Mouse (Mus musculus) heart, adult 11 months (tissue): ENCODE results near the gene Snx9.

ENCODE experiments used
- DNase-seq: peaks from one replicate; pipeline ENCODE4 v3.0.0; 2022

Snx9 gene

DNA sequence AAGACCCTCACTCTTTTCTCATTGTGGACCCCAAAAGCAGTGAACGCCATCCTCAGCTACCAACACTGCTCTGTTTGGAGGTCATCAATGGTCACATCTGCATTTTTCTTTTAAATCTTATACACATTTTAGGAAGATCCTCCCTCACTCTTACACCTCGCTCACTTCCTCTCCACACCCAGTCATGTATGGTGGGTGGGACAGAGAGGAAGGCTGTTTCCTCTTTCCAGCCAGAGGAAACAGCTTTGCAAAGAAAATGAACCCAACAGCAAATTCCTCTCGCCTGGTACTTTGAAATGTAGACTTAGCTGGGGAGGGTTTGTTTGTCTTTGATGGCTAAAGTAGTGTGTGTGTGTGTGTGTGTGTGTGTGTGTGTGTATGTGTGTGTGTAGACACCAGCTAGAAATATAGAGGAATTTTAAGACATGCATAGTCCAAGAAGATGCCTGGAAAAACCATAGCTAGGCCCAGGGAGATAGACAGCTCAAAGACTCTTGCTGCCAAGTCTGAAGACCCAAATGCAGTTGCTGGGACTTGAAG lies 33.2 kb upstream of the Snx9 start:
- peak; percentile 95 for DNase-seq

DNA sequence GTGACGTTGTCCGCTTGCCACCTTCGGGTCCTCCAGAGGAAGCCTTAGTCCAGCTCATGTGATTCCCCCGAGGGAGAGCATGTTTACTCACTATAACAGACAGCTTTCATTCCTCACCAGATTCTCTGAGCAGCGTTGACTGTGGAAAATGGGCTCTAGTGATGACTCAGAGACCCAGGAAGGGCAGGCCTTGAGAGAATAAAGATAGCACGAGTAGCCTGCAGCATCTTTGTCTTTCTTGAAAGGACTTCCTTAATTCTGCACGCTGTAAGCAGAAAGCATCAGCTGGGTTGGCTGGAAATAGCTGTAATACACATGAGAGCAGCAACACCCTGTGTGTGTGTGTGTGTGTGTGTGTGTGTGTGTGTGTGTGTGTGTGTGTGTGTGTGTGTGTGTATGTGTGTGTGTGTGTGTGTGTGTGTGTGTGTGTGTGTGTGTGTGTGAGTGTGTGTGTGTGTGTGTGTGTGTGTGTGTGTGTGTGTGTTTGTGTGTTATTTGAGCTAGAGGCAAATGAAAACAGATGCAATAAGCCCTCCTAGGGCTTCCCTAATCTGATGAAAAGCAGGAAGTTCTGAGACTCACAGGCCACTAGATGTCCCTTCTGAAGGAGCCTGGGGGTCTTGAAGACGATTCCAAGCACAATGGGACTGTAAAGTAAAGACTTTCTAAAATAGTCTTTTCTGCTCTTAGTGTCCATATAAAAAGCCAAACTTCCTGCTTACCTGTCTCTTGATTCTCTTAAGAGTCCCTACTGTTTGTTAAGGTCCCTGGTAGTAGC lies 27.1 kb upstream of the Snx9 start:
- DNase-seq: peak; percentile 97

DNA sequence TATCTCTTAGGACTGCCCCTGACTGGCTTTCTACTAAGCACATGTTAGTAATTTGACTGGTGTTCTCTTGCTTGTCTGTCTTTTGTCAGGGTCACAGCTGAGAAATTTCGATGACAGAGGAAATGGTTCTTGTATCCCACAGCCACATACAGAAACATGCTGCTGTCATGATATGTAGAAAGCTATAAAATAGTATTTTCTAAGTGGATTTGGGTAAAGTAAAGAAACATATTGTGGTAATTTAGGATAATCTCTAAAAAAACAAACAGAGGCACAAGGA lies 26.5 kb upstream of the Snx9 start:
- DNase-seq: no peak

GRCm38 (mm10) chr17:5817871-5818270 lies 23.3 kb upstream of the Snx9 start:
- DNase-seq: no peak

DNA sequence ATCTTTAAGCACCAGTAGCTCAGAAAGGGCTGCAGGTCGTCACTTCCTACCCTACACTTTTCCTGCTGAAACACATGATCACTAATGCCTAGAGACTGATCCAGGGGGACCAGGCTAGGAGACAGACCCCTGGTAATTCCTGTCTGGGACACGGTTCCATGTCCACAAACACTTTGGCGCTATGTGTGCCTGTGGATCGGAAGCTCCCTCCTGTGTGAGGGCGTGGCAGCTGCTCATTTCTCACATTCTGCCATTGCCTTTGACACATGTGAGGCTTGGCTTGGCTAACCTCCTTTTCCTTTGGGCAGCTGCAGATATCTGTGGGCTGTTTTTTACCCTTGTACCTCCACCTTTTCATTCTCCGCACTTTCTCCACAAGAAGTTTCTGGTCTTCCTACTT lies 22.0 kb upstream of the Snx9 start:
- DNase-seq: peak; percentile 87

- peak; percentile 88 for DNase-seq
These were observed 21.3 kb upstream of the Snx9 start for GRCm38 (mm10) chr17:5819799-5820201.

- DNase-seq: peak; percentile 95
These were observed 18.6 kb upstream of the Snx9 start for GRCm38 (mm10) chr17:5822541-5822940.

DNA sequence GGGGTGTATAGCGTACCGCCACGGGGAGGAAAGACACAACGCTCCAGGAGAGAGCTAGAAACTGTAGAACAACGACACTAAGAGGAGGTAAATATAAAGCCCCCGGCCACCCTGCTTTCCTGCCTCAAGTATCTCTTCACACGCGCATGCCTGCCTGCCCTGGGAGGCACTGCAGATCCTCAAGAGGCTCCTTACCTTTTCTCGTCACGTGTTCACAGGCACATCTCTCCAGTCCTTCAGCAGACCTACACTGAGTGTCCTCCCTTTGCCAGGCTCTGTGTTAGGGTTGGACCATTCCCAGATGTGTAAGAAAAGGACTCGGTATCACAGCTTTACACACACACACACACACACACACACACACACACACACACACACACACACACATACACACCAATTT lies 18.1 kb upstream of the Snx9 start:
- peak; percentile 88 for DNase-seq

- DNase-seq: no peak
These were observed 13.1 kb upstream of the Snx9 start for GRCm38 (mm10) chr17:5827836-5828582.

DNA sequence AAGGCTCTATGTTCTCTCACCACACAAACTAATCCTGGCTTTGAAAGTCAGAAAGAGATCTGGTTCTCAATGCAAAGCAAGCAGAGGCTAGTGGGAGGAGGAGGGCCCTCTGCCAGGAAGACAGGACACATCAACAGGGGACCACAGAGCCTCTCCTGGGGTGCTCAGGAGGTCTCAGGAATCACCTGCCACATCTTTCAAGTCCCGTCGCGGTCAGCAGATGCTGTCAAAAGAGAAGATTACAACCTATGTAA lies 12.6 kb upstream of the Snx9 start:
- DNase-seq: no peak

- DNase-seq: peak; percentile 84
These were observed 12.2 kb upstream of the Snx9 start for GRCm38 (mm10) chr17:5828944-5829343.

GRCm38 (mm10) chr17:5829930-5830329 lies 11.2 kb upstream of the Snx9 start:
- DNase-seq: peak; percentile 91

GRCm38 (mm10) chr17:5830382-5830781 lies 10.7 kb upstream of the Snx9 start:
- no peak for DNase-seq

GRCm38 (mm10) chr17:5830832-5831231 lies 10.3 kb upstream of the Snx9 start:
- no peak for DNase-seq

- no peak for DNase-seq
These were observed 9.8 kb upstream of the Snx9 start for GRCm38 (mm10) chr17:5831257-5831806.

DNA sequence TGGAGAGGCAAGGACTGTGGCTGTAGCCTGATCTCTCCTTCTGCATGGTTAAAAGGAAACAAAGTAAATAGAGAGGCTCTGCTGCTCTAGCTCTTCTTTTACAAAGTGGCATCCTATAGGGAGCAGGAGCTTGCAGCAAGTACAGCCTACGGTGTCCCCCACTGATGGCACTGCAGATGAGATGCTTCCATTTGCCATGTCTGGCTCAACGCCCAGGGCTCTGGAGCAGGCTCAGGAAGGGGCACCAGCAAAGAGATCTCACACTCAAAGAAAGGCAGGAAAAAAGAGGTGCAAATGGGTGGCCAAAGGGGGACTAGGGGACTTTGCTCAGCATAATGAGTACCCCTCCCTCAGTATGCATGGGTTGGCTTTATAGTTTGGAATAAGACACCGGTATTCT lies 7.0 kb upstream of the Snx9 start:
- no peak for DNase-seq

DNA sequence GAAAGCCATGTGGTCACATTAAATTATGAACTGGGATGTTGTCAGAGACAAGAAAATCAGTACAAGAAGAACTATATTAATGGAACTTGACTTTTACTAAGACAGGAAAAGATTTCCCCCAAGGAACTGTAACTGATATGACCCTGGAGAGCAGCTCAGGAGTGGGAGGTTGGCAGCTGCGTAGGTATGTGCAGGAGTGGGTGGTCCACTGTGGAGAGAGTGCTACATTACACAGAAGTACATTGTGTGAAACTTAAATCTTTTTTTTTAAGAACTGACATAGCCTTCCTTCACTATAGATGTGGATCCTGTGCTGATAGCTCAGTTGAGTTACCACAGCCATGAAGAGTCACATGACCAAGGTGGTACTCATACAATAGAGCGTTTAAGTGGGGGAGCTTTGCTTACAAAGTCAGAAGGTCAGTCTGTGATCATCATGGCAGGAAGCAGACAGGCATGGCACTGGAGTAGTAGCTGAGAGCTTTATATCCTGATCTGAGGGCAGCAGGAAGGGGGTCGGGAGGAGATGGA lies 6.3 kb upstream of the Snx9 start:
- no peak for DNase-seq

DNA sequence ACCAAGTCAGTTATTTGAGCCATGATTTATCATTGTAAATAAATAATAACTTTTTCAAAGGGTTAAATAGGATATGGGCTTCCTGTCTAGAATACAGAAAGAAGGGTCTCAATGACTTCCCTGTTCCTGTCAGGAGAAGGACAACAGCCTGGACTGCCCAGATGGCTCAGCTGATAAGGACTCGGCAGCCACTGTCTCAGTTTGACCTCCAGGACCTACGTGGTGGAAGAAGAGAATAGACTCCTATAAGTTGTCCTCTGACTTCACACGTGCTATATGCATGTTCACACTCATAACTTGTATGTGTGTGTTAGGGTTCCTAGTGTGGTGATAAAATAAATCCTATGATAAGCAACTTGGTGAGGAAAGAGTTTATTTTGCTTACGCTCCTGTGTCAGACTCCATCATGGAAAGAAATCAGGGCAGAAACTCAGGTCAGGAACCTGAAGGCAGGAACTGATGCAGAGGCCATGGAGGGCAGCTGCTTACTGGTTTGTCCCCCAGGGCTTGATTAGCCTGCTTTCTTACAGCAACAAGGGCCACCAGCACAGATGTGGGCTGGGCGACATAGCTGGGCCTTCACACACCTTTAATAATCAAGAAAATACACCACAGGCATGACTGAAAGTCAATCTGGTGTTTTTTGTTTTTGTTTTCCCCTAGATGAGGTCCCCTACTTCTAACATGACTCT lies 1.4 kb upstream of the Snx9 start:
- DNase-seq: peak; percentile 83

GRCm38 (mm10) chr17:5840550-5841127 lies 490 bp upstream of the Snx9 start:
- no peak for DNase-seq

DNA sequence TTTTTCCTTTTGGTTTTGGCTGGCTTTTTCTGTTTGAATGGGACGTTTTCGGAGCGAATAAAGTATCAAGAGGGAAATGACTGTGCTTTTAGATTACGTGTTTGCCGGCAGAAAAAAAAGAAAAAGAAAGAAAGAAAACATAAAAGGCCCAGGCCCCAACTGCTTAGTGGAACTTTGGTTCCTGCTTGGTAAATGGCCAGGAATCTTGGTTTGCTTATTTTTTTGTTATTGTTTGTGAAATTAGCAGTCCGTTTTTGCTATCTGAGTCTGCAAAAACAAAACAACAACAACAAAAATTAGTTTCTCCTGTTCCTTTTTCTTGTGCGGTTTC lies 779 bp downstream of the Snx9 start:
- DNase-seq: no peak

DNA sequence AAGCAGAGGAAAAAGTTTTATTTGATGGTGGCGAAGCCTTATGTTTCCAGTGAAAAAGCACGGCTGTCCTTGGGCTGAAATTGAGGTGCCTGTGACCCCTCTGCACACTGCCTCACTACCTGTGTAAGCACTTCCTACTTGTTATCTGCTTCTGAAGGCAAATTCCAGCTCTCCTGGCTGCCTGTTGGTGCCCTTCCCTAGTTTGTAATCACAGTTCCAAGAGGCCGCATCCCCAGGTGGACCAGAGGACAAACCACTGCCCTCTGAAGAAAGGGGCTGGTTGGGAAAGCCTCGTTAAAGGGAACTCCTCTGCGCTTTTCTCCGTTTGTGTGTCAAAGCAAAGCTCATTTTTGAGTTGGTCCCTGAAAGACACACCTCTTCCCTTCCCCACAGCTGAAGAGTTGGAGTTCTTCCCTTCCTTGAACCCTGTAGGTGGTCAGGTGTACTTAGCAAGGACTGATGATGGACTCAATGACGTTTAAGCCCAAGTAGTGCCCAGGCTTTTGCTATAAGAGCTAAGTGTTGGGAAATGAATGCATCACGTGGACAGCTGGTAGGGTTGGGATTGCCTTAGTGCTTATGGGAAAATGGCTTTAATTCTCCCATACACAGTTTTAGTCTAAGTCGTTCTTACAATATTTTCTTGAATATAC lies 2.0 kb downstream of the Snx9 start:
- peak; percentile 88 for DNase-seq

DNA sequence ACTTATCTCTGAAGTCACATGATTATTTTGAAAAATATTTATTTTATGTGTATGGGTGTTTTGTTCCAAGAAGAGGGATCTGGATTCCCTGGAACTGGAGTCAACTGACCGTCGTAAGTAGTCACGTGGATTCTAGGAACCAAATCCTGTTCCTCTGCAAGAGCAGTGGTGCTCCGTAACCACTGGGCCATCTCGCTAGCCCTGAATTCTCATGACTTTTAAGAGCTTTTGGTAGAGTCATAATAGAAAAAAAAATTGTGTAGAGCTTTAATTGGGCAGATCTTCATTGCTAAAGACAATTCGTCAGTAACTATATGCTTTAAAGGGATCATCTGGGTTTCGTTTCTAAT lies 2.5 kb downstream of the Snx9 start:
- DNase-seq: no peak

GRCm38 (mm10) chr17:5845376-5845775 lies 4.2 kb downstream of the Snx9 start:
- DNase-seq: peak; percentile 76
